Mouse (Mus musculus) cerebellum, adult 2 months (tissue): Measurements from ENCODE around the gene Tnxb. TPM values are rescaled to one million over a fixed set of nuclear protein-coding genes. Genes with fewer than 3 reads are reported as not detected.

ENCODE experiments used
- DNase-seq, 2 experiments: peaks; one replicate each; pipeline ENCODE4 v3.0.0; 2021
- H3K27ac ChIP-seq: fragments of 200-500 bp; 2 replicates; pipeline ENCODE4 v1.5.1; 2012; ENCODE audit warnings: low read length, control low read depth, inconsistent platforms; ENCODE audit not compliant: insufficient read depth
- H3K27me3 ChIP-seq: fragments of 200-500 bp; 2 replicates; pipeline ENCODE4 v1.6.1; 2012; ENCODE audit warnings: inconsistent platforms, mild to moderate bottlenecking, low read length, moderate library complexity; ENCODE audit not compliant: control insufficient read depth, insufficient read depth
- H3K4me1 ChIP-seq: fragments of 200-500 bp; 2 replicates; pipeline ENCODE4 v1.6.1; 2011; ENCODE audit warnings: low read length; ENCODE audit not compliant: control insufficient read depth, insufficient read depth
- H3K4me3 ChIP-seq: fragments of 200-500 bp; replicated peaks from 2 replicates; pipeline ENCODE3; 2011; ENCODE audit warnings: mild to moderate bottlenecking, low read depth, low read length, control low read depth; ENCODE audit not compliant: insufficient read depth
- CTCF ChIP-seq: fragments of 200-500 bp; IDR thresholded peaks from 2 replicates; pipeline ENCODE4 v1.5.1; 2011; ENCODE audit warnings: low read depth, mild to moderate bottlenecking, control low read depth, low read length, moderate library complexity, borderline replicate concordance; ENCODE audit not compliant: insufficient read depth
- POLR2A ChIP-seq: fragments of 200-500 bp; IDR thresholded peaks from 2 replicates; pipeline ENCODE4 v1.6.1; 2011; ENCODE audit warnings: low read length, control low read depth, borderline replicate concordance; ENCODE audit not compliant: insufficient read depth
- WGBS: fragments of 180-500 bp; shearing (Covaris S2); methylation state at CpG from one replicate; pipeline ENCODE4 v1.1.7; 2018; 5-methylcytosine and 5-hydroxymethylcytosine counted together
- polyA plus RNA-seq: library from polyadenylated mRNA; depleted of rRNA; stranded (reverse); fragments of >200 nt; gene quantifications from 2 replicates; pipeline ENCODE4 v1.2.3, GENCODE M21; 2012

The Tnxb gene
- polyA plus RNA-seq, 1 experiment = 1.6 TPM

DNA sequence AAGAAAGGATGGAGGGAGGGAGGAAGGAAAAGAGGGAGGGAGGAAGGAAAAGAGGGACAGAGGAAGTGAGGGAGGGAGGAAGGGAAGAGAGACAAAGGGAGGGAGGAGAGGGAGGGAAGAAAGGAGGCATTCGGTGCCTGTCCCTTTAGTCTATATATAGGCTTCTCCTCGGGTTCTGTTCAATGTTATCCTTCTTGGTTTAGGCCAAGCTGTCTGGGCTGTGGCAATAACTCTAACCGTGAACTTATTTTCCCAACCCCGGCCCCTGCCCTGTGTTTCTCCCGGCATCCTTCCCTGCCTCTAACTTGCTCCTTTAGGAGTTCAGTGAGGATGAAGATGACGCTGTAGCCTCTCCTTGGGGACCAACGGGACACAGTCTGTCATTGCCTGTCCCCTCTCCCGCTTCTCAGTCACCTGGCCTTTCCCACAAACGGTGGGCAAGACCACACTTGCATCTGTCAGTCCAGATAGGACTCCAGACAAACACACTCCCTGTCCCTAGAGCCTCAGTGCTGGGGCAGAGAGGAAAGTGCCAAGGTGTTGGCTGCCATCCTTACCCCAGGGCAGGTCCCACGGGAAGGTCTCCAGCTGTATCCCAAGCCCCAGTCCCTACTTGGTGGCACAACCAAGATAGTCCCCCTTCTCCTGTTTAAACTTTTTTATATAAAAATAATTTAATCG is 4.3 kb downstream of the Tnxb start:
- DNase-seq = no peak
- H3K4me1 ChIP-seq = no peaks in the 10 kb centered on the region; the same call in 1 of the 2 replicates
- TF ChIP-seq CTCF = no peak
- TF ChIP-seq POLR2A = no peak
- WGBS = 45% methylated on average over 11 of the region's 11 CpGs
- H3K4me3 ChIP-seq = no peak overlapping the region
- peaks cover 2% of the 10 kb centered on the region; the same call in 1 of the 2 replicates for H3K27me3 ChIP-seq
- no peak overlapping the region for H3K27ac ChIP-seq

DNA sequence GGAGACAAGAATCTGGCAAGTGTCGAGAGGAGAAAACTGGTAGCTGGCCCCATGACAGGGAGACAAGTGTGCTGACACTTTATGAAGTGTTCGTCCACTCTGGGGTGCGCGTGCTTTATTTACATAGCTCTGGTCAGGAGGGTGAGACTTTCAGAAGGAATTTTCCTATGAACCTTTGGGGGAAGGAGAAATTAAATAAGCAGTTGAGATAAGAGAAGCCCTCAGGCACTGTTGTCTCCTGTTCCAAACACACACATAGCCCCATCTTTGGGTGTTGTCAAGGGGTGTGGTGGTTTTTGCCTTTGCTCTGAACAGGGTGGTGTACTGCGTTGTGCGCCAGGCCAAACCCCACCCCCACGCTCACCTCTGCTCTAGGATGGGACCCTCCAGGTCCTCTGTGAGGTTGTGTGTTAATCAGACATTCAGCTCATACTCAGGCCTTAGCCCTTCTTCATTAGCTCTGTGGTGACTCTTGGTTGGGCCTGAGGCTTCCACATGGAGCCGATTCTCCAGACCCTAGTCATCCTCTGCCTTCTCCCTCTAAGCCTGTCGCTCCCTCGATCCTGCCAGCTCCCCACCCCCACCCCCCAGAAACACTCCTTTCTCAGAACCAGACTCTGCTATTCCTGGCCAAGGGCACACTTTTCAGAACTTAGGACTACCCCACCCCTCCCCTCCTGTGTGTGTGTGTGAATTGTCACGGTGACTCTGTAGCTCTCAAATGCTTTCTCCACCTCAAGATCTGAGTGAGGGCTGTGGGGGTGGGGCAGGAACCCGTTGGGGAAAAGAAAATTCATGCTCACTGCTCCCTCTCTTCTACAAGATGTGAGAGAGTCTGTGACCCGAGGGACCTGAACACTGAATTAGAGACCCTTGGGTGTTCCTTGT is 5.1 kb downstream of the Tnxb start:
- H3K27ac ChIP-seq = no peak overlapping the region
- H3K4me1 ChIP-seq = no peaks in the 10 kb centered on the region; the same call in 1 of the 2 replicates
- DNase-seq = no peak
- TF ChIP-seq CTCF = no peak
- no peak for TF ChIP-seq POLR2A
- no peak overlapping the region for H3K4me3 ChIP-seq
- WGBS = 57% methylated on average over 13 of the region's 13 CpGs
- H3K27me3 ChIP-seq = peaks cover 2% of the 10 kb centered on the region; the same call in 1 of the 2 replicates

DNA sequence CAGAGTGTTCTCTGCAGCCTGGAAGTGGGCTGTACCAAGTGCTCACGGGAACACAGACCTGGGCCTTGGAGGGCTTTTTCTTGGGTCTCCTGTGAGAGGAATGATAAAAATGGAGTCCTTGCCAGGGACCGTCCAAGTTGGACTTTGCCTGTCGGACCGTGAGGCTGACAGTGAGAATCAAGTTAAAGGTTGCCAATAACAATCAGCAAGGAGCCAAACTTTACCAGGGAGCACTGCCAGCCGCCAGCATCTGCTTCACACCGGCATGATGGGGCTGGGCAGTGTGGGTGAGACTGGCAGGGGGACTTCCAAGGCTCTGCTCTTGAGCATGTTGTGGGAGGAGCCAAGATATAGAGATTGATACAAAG is 5.7 kb downstream of the Tnxb start:
- no peak for DNase-seq
- no peak for TF ChIP-seq CTCF
- TF ChIP-seq POLR2A = no peak
- Histone ChIP-seq H3K27me3 (peaks cover 2% of the 10 kb centered on the region; the same call in 1 of the 2 replicates), H3K27ac (no peak overlapping the region), H3K4me3 (no peak overlapping the region), H3K4me1 (no peaks in the 10 kb centered on the region; the same call in 1 of the 2 replicates)
- 17% methylated on average over 6 of the region's 6 CpGs for WGBS

DNA sequence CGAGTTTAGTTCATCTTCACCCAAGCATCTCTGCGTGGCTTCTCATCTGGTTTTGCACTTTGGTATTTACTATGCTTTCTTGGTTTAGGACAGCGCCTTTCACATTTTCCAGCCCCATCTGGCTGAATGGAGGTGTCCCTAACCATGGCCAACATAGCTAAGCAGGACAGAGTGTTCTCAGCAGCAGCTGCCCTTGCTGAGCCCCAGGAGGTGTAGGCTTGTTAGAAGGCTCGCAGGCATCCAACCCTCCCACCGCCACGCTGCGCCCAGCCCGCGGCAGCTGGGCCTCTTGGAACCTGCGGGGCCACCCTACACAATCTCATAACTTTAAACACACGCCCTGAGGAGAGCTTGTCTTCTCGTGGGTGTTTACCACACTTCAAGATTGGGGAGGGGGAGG is 6.3 kb downstream of the Tnxb start:
- Histone ChIP-seq H3K4me1 (no peaks in the 10 kb centered on the region), H3K27me3 (peaks cover 1% of the 10 kb centered on the region; the same call in 1 of the 2 replicates), H3K27ac (no peak overlapping the region), H3K4me3 (no peak overlapping the region)
- no peak for DNase-seq
- 49% methylated on average over 12 of the region's 12 CpGs for WGBS
- TF ChIP-seq POLR2A (no peak), CTCF (no peak)

DNA sequence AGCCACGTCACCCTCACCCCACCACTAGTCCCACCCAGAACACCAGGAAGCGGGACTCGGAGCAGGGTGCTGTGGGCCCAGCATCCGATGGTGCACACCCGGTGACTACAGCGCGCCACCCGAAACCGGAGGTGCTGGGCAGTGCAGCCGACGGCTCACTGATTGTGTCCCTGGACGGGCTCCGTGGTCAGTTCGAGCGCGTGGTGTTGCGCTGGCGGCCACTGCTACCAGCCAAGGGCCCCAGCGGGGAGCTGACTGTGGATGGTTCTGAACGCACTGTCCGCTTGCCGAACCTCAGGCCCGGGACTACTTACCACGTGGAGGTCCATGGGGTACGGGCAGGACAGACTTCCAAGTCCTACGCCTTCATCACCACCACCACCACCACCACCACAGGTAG is 9.9 kb downstream of the Tnxb start:
- 80% methylated on average over 26 of the region's 26 CpGs for WGBS
- no peak for DNase-seq
- no peaks in the 10 kb centered on the region for H3K27me3 ChIP-seq
- H3K27ac ChIP-seq = no peak overlapping the region
- H3K4me3 ChIP-seq = no peak overlapping the region
- peaks cover under 1% of the 10 kb centered on the region; the same call in 1 of the 2 replicates for H3K4me1 ChIP-seq
- no peak for TF ChIP-seq CTCF
- no peak for TF ChIP-seq POLR2A

DNA sequence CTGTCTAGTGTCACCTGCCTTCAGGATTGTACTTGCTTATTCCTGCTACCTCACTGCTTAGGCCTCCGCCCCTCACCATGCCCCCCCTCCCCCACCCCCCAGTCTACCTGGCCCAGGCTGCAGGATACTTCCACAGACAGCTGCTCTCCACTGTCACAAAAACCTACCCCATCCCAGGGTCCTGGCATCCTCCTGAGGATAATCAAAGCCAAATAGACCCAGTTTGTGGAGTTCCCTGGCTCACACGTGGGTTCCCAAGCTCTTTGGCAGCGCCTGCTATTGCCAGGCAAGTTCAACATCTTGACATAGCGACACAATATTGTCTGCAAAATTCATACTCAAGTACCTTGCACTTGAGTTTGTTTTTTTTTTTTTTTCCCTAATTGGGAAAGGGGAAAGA is 10.3 kb downstream of the Tnxb start:
- TF ChIP-seq CTCF = no peak
- TF ChIP-seq POLR2A = no peak
- 66% methylated on average over 4 of the region's 4 CpGs for WGBS
- no peaks in the 10 kb centered on the region for H3K27me3 ChIP-seq
- no peak overlapping the region for H3K27ac ChIP-seq
- peaks cover 5% of the 10 kb centered on the region; the same call in 1 of the 2 replicates for H3K4me1 ChIP-seq
- no peak overlapping the region for H3K4me3 ChIP-seq
- DNase-seq = no peak

DNA sequence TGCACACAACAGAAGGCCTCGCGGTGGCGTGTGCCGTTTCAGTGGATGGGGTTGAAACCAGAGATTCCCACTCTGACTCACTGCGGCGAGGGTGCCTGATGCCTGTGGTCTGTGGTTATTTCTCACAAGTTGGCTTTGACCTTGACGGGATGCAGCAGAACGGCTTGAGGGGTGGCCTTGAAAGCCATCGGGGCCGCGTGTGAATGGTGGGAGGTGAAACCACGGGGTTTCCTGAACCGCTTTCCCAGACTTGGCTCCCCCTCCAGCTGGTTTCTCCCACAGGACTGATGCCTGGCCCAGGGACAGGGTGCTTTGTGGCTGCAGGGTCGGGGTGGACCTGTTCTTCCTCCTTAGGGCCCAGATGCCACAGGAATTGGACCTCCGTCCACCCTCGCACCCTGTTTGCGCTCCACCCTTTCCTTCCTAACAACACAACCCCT is 10.8 kb downstream of the Tnxb start:
- no peak overlapping the region for H3K4me3 ChIP-seq
- WGBS = 69% methylated on average over 17 of the region's 17 CpGs
- no peaks in the 10 kb centered on the region for H3K27me3 ChIP-seq
- H3K4me1 ChIP-seq = peaks cover 5% of the 10 kb centered on the region; the same call in 1 of the 2 replicates
- DNase-seq = no peak
- H3K27ac ChIP-seq = no peak overlapping the region
- no peak for TF ChIP-seq POLR2A
- TF ChIP-seq CTCF = no peak
